Mouse (Mus musculus): ENCODE measurements around the gene Rasl2-9. TPM values are rescaled to one million over a fixed set of nuclear protein-coding genes. Genes with fewer than 3 reads are reported as not detected.

Rasl2-9 gene
- polyA plus RNA-seq, 1 experiment: 0.10 TPM

GRCm38 (mm10) chr7:5076931-5077330 is 48.8 kb downstream of the Rasl2-9 start:
- H3ac ChIP-seq (ENCODE audit: control insufficient read depth, insufficient read length): no peak overlapping the region
- H3K36me3 ChIP-seq (ENCODE audit: control insufficient read depth, insufficient read depth): peaks cover 49% of the 10 kb centered on the region
- no peaks in the 10 kb centered on the region for H3K27me3 ChIP-seq (ENCODE audit: control insufficient read depth, insufficient read depth, insufficient read length)
- H3K4me3 ChIP-seq: no peak overlapping the region
- TF ChIP-seq POLR2AphosphoS2 (IDR thresholded peaks at IDR 0.05; ENCODE audit: insufficient read length, low read depth) (no peak), SRF (IDR thresholded peaks at IDR 0.05; ENCODE audit: control insufficient read depth, insufficient read length, low read depth) (no peak), TCF3 (IDR thresholded peaks at IDR 0.05; ENCODE audit: insufficient read length, low read depth) (no peak), MAX (IDR thresholded peaks at IDR 0.05; ENCODE audit: low read depth) (no peak), E2F4 (IDR thresholded peaks at IDR 0.05; ENCODE audit: insufficient read depth) (no peak), REST (IDR thresholded peaks at IDR 0.05; ENCODE audit: insufficient read depth, insufficient read length) (no peak), MYOD1 (IDR thresholded peaks at IDR 0.05; ENCODE audit: control insufficient read depth in 1 of 3, insufficient read length in 2 of 3, low read depth in 2 of 3) (no peak), TCF12 (IDR thresholded peaks at IDR 0.05; ENCODE audit: insufficient read depth, poor library complexity, severe bottlenecking) (no peak), POLR2A (IDR thresholded peaks at IDR 0.05; ENCODE audit: insufficient read length, low read depth) (no peak), MYOG (IDR thresholded peaks at IDR 0.05; ENCODE audit: control insufficient read depth in 1 of 3, insufficient read depth in 1 of 3, insufficient read length in 2 of 3, low read depth in 2 of 3) (no peak), USF1 (IDR thresholded peaks at IDR 0.05; ENCODE audit: low read depth) (no peak), CEBPB (IDR thresholded peaks at IDR 0.05; ENCODE audit: insufficient read depth, poor library complexity, severe bottlenecking) (no peak)
- peaks cover 41% of the 10 kb centered on the region for H3K79me2 ChIP-seq (ENCODE audit: control insufficient read depth, insufficient read depth)
- no peak overlapping the region for H3K4me2 ChIP-seq (ENCODE audit: low read depth)

DNA sequence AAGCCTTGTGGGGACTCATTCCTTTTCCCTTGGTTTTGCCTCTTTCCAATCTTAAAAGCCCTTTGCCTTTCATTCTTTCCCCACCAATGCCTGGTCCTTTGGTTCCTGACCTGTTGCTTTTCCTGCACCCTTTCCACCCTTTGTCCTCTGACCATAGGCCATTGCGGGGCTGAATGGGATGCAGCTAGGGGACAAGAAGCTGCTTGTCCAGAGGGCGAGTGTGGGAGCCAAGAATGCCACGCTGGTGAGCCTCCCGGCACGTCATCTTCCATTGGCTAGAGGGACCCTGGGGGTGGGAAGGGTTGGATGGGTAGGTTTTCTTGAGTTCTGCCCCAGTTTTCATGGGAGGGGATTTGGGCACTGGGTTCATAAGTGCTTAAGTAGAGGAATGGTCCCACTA is 50.8 kb downstream of the Rasl2-9 start:
- Histone ChIP-seq H3K4me2 (ENCODE audit: low read depth) (no peak overlapping the region), H3K36me3 (ENCODE audit: control insufficient read depth, insufficient read depth) (peaks cover 56% of the 10 kb centered on the region), H3K79me2 (ENCODE audit: control insufficient read depth, insufficient read depth) (peaks cover 44% of the 10 kb centered on the region), H3K4me3 (no peak overlapping the region), H3ac (ENCODE audit: control insufficient read depth, insufficient read length) (no peak overlapping the region), H3K27me3 (ENCODE audit: control insufficient read depth, insufficient read depth, insufficient read length) (no peaks in the 10 kb centered on the region)
- no peak for TF ChIP-seq TCF3 (IDR thresholded peaks at IDR 0.05; ENCODE audit: insufficient read length, low read depth)
- TF ChIP-seq USF1 (IDR thresholded peaks at IDR 0.05; ENCODE audit: low read depth): no peak
- no peak for TF ChIP-seq POLR2A (IDR thresholded peaks at IDR 0.05; ENCODE audit: insufficient read length, low read depth)
- no peak for TF ChIP-seq MYOD1 (IDR thresholded peaks at IDR 0.05; ENCODE audit: control insufficient read depth in 1 of 3, insufficient read length in 2 of 3, low read depth in 2 of 3)
- no peak for TF ChIP-seq MAX (IDR thresholded peaks at IDR 0.05; ENCODE audit: low read depth)
- no peak for TF ChIP-seq SRF (IDR thresholded peaks at IDR 0.05; ENCODE audit: control insufficient read depth, insufficient read length, low read depth)
- no peak for TF ChIP-seq TCF12 (IDR thresholded peaks at IDR 0.05; ENCODE audit: insufficient read depth, poor library complexity, severe bottlenecking)

Other genes starting within 250 kb of the Rasl2-9 start
- 3.3 TPM for gene Isoc2a, start 248.8 kb downstream of the Rasl2-9 start, polyA plus RNA-seq (2012; fragmentation: generic; extraction: Trizol)
- not detected for gene Gm36210, start 219.4 kb downstream of the Rasl2-9 start, polyA plus RNA-seq (2012; fragmentation: generic; extraction: Trizol)
- gene Zfp628, start 210.7 kb downstream of the Rasl2-9 start, polyA plus RNA-seq (2012; fragmentation: generic; extraction: Trizol): 8.0 TPM
- gene Nat14, start 203.9 kb downstream of the Rasl2-9 start, polyA plus RNA-seq (2012; fragmentation: generic; extraction: Trizol): 3.1 TPM
- 13.6 TPM for gene Ssc5d, start 200.2 kb downstream of the Rasl2-9 start, polyA plus RNA-seq (2012; fragmentation: generic; extraction: Trizol)
- 7.1 TPM for gene Sbk2, start 161.5 kb downstream of the Rasl2-9 start, polyA plus RNA-seq (2012; fragmentation: generic; extraction: Trizol)
- gene Sbk3, start 154.8 kb downstream of the Rasl2-9 start, polyA plus RNA-seq (2012; fragmentation: generic; extraction: Trizol): 0.34 TPM
- 16.3 TPM for gene Zfp579, start 129.8 kb downstream of the Rasl2-9 start, polyA plus RNA-seq (2012; fragmentation: generic; extraction: Trizol)
- 15.7 TPM for gene Zfp524, start 111.5 kb downstream of the Rasl2-9 start, polyA plus RNA-seq (2012; fragmentation: generic; extraction: Trizol)
- gene Fiz1, start 111.3 kb downstream of the Rasl2-9 start, polyA plus RNA-seq (2012; fragmentation: generic; extraction: Trizol): 22.8 TPM
- not detected for gene Gm44973, start 110.5 kb downstream of the Rasl2-9 start, polyA plus RNA-seq (2012; fragmentation: generic; extraction: Trizol)
- 18.1 TPM for gene Zfp865, start 105.6 kb downstream of the Rasl2-9 start, polyA plus RNA-seq (2012; fragmentation: generic; extraction: Trizol)
- gene Ccdc106, start 105.4 kb downstream of the Rasl2-9 start, polyA plus RNA-seq (2012; fragmentation: generic; extraction: Trizol): 0.19 TPM
- gene 4632433K11Rik, start 91.8 kb downstream of the Rasl2-9 start, polyA plus RNA-seq (2012; fragmentation: generic; extraction: Trizol): not detected
- gene Zfp784, start 87.5 kb downstream of the Rasl2-9 start, polyA plus RNA-seq (2012; fragmentation: generic; extraction: Trizol): 1.5 TPM
- gene Zfp580, start 74.4 kb downstream of the Rasl2-9 start, polyA plus RNA-seq (2012; fragmentation: generic; extraction: Trizol): 13.1 TPM
- 159 TPM for gene U2af2, start 63.8 kb downstream of the Rasl2-9 start, polyA plus RNA-seq (2012; fragmentation: generic; extraction: Trizol)
- gene Epn1, start 45.7 kb downstream of the Rasl2-9 start, polyA plus RNA-seq (2012; fragmentation: generic; extraction: Trizol): 118 TPM
- not detected for gene Rfpl4, start 9.0 kb downstream of the Rasl2-9 start, polyA plus RNA-seq (2012; fragmentation: generic; extraction: Trizol)
- not detected for gene Vmn1r55, start 23.7 kb upstream of the Rasl2-9 start, polyA plus RNA-seq (2012; fragmentation: generic; extraction: Trizol)
- gene Vmn1r56, start 70.8 kb upstream of the Rasl2-9 start, polyA plus RNA-seq (2012; fragmentation: generic; extraction: Trizol): not detected
- gene Vmn1r57, start 92.5 kb upstream of the Rasl2-9 start, polyA plus RNA-seq (2012; fragmentation: generic; extraction: Trizol): not detected
- gene Gm5065, start 224.6 kb upstream of the Rasl2-9 start, polyA plus RNA-seq (2012; fragmentation: generic; extraction: Trizol): not detected
- not detected for gene Nlrp2, start 225.1 kb upstream of the Rasl2-9 start, polyA plus RNA-seq (2012; fragmentation: generic; extraction: Trizol)

Data from myocyte (in vitro differentiated cells).